Mouse (Mus musculus): ENCODE measurements around the gene Zfp850. TPM values are rescaled to one million over a fixed set of nuclear protein-coding genes. Genes with fewer than 3 reads are reported as not detected.

Gene Zfp850
- total and polyA plus RNA-seq, 3 experiments: 3.3 to 5.1 TPM; not detected in 1

- TF ChIP-seq KAT2A (conservative IDR thresholded peaks at IDR 0.05; ENCODE audit: low read depth, low read length): no peak
- TF ChIP-seq GABPA (IDR thresholded peaks at IDR 0.05; ENCODE audit: low read depth, low read length): no peak
- no peak for TF ChIP-seq TCF12 (IDR thresholded peaks at IDR 0.05; ENCODE audit: low read depth, low read length)
- TF ChIP-seq ZKSCAN1 (IDR thresholded peaks at IDR 0.05; ENCODE audit: low read depth, low read length): no peak
- no peak for TF ChIP-seq RCOR1 (IDR thresholded peaks at IDR 0.05; ENCODE audit: low read depth, low read length)
- no peak for TF ChIP-seq EP300 (IDR thresholded peaks at IDR 0.05; ENCODE audit: low read depth in 1 of 2, low read length in 2 of 2)
- TF ChIP-seq POLR2A (IDR thresholded peaks at IDR 0.05; ENCODE audit: control insufficient read depth in 1 of 2, insufficient read depth in 1 of 2, low read depth in 1 of 2, low read length in 2 of 2, poor library complexity in 1 of 2): no peak
- TF ChIP-seq POLR2AphosphoS5 (IDR thresholded peaks at IDR 0.05; ENCODE audit: borderline replicate concordance, low read depth, low read length): no peak
- no peak for TF ChIP-seq MXI1 (IDR thresholded peaks at IDR 0.05; ENCODE audit: low read depth, low read length)
- TF ChIP-seq TAL1 (IDR thresholded peaks at IDR 0.05; ENCODE audit: low read length): no peak
- no peak for DNase-seq (ENCODE audit: low read depth, low spot score)
- H3K27me3 ChIP-seq (ENCODE audit: control insufficient read depth in 1 of 2, insufficient read depth in 2 of 2, low read length in 2 of 2): peaks cover 0 to 2% of the 10 kb centered on the region in 2 experiments; a peak in 1 of 4 replicates
- peaks cover 5% of the 10 kb centered on the region in 2 experiments; a peak in 3 of 4 replicates for H3K36me3 ChIP-seq (ENCODE audit: control insufficient read depth in 1 of 2, insufficient read depth in 2 of 2, low read length in 2 of 2)
- peaks cover 14% of the 10 kb centered on the region for H3K79me2 ChIP-seq (ENCODE audit: control insufficient read depth, insufficient read depth, low read length, poor library complexity)
- H3K9me3 ChIP-seq (replicated peaks; ENCODE audit: insufficient read depth, low read length): no peaks in the 10 kb centered on the region
- H3K4me1 ChIP-seq (ENCODE audit: control insufficient read depth in 1 of 2, insufficient read depth in 2 of 2, low read length in 2 of 2): peaks cover 0 to 7% of the 10 kb centered on the region in 2 experiments; a peak in 1 of 4 replicates
- no peak overlapping the region for H3K27ac ChIP-seq (ENCODE audit: control insufficient read depth, low read depth, low read length)
- no peak overlapping the region; a peak in 1 of 4 replicates for H3K4me3 ChIP-seq (ENCODE audit: control insufficient read depth in 1 of 2, insufficient read depth in 1 of 2, low read depth in 2 of 2, low read length in 2 of 2)
- peak overlapping the region; percentile 60 for H3K9ac ChIP-seq (ENCODE audit: control insufficient read depth, low read depth, low read length, poor library complexity, severe bottlenecking)
These were observed 36.7 kb upstream of the Zfp850 start for GRCm38 (mm10) chr7:28050584-28050983.

DNA sequence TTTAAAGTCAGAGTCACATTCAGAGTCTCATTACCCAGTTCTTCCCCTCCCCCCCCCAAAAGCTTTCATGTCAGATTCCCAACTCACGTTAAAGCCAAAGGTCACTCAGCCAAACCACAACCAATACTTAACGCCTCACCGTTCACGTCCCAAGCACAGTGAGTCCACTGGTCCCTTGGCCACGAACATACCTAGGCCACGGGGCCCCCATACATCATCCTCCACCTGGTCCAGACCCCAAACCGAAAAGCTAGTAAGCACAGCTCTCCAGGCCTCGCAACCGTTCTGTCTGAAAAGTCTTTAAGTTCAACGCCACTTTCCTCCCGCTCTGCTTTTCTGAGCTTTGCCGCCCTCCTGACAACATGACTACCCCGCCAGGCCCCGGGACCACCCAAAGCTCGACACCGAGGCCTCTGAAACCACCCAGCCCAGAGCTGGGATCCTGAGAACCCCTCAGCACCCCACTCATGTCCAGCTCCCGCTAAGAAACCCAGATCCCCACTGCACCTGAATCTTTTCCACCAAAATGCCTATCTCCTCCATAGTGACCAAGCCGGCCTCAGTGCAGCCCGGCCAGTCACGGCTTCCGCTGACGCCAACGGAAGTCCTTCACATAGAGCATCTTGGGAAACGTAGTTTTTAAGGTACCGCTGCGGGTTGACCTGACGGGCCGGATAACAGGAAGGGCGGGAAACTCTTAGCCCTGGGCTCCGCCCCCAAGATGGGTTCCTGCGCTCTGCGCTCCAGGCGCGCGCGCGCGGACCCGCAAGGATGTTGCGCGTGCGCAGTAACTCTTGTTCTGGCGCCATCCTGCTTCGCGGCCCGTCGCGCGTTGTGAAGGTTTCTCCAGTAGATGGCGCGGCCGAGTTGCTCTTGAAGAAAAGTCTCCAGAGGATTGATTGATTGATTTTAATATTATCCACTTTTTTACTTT lies 35.8 kb upstream of the Zfp850 start, which contains the start of gene Psmc4:
Gene Psmc4 (minus strand): TSS at position 626 of the 934 bp plus-strand sequence.
- H3K4me1 ChIP-seq (ENCODE audit: control insufficient read depth in 1 of 2, insufficient read depth in 2 of 2, low read length in 2 of 2): peaks cover 0 to 7% of the 10 kb centered on the region in 2 experiments; a peak in 1 of 4 replicates
- peak; percentile 99 for DNase-seq (ENCODE audit: low read depth, low spot score)
- H3K79me2 ChIP-seq (ENCODE audit: control insufficient read depth, insufficient read depth, low read length, poor library complexity): peaks cover 14% of the 10 kb centered on the region
- H3K9me3 ChIP-seq (replicated peaks; ENCODE audit: insufficient read depth, low read length): no peaks in the 10 kb centered on the region
- peak within 1 kb of the TSS; percentile 68 for H3K27ac ChIP-seq (ENCODE audit: control insufficient read depth, low read depth, low read length)
- H3K27me3 ChIP-seq (ENCODE audit: control insufficient read depth in 1 of 2, insufficient read depth in 2 of 2, low read length in 2 of 2): no peaks in the 10 kb centered on the region
- H3K36me3 ChIP-seq (ENCODE audit: control insufficient read depth in 1 of 2, insufficient read depth in 2 of 2, low read length in 2 of 2): peaks cover 5% of the 10 kb centered on the region in 2 experiments; a peak in 3 of 4 replicates
- H3K4me3 ChIP-seq (ENCODE audit: control insufficient read depth in 1 of 2, insufficient read depth in 1 of 2, low read depth in 2 of 2, low read length in 2 of 2): peak within 1 kb of the TSS; percentile 71 to 98
- peak within 1 kb of the TSS; percentile 98 for H3K9ac ChIP-seq (ENCODE audit: control insufficient read depth, low read depth, low read length, poor library complexity, severe bottlenecking)
- no peak for TF ChIP-seq BHLHE40 (IDR thresholded peaks at IDR 0.05; ENCODE audit: borderline replicate concordance, low read depth, low read length)
- no peak for TF ChIP-seq RCOR1 (IDR thresholded peaks at IDR 0.05; ENCODE audit: low read depth, low read length)
- peak; percentile 54; the same call in 1 of the 2 replicates for TF ChIP-seq TCF12 (IDR thresholded peaks at IDR 0.05; ENCODE audit: low read depth, low read length)
- TF ChIP-seq TBP (IDR thresholded peaks at IDR 0.05; ENCODE audit: low read depth, low read length): peak; percentile 51; the same call in 1 of the 2 replicates
- peak; percentile 72; the same call in 1 of the 2 replicates for TF ChIP-seq POLR2AphosphoS2 (IDR thresholded peaks at IDR 0.05; ENCODE audit: low read length)
- TF ChIP-seq NRF1 (IDR thresholded peaks at IDR 0.05; ENCODE audit: insufficient read depth, low read depth, low read length, poor library complexity, severe bottlenecking): peak; percentile 96
- no peak for TF ChIP-seq GABPA (IDR thresholded peaks at IDR 0.05; ENCODE audit: low read depth, low read length)
- TF ChIP-seq SIN3A (IDR thresholded peaks at IDR 0.05; ENCODE audit: low read length): peak; percentile 96
- no peak for TF ChIP-seq MAZ (IDR thresholded peaks at IDR 0.05; ENCODE audit: low read depth, low read length)
- peak; percentile 90 for TF ChIP-seq MXI1 (IDR thresholded peaks at IDR 0.05; ENCODE audit: low read depth, low read length)
- TF ChIP-seq NELFE (IDR thresholded peaks at IDR 0.05; ENCODE audit: low read depth, low read length): peak; percentile 92
- no peak for TF ChIP-seq USF2 (IDR thresholded peaks at IDR 0.05; ENCODE audit: borderline replicate concordance in 1 of 2, insufficient read depth in 1 of 2, low read depth in 1 of 2, low read length in 2 of 2)
- peak; percentile 100 for TF ChIP-seq HCFC1 (IDR thresholded peaks at IDR 0.05; ENCODE audit: low read depth, low read length)
- TF ChIP-seq E2F4 (IDR thresholded peaks at IDR 0.05; ENCODE audit: borderline replicate concordance, low read depth, low read length): peak; percentile 99
- peak; percentile 68 to 92; a peak in 3 of 4 replicates for TF ChIP-seq POLR2A (IDR thresholded peaks at IDR 0.05; ENCODE audit: control insufficient read depth in 1 of 2, insufficient read depth in 1 of 2, low read depth in 1 of 2, low read length in 2 of 2, poor library complexity in 1 of 2)
- peak; percentile 13; the same call in 1 of the 2 replicates for TF ChIP-seq ETS1 (IDR thresholded peaks at IDR 0.05; ENCODE audit: low read depth, low read length)
- peak; percentile 93 for TF ChIP-seq KAT2A (conservative IDR thresholded peaks at IDR 0.05; ENCODE audit: low read depth, low read length)
- no peak for TF ChIP-seq USF1 (IDR thresholded peaks at IDR 0.05; ENCODE audit: low read depth, low read length)
- peak; percentile 87 for TF ChIP-seq ELF1 (IDR thresholded peaks at IDR 0.05; ENCODE audit: low read depth, low read length)
- TF ChIP-seq UBTF (IDR thresholded peaks at IDR 0.05; ENCODE audit: borderline replicate concordance, insufficient read depth, low read depth, low read length): no peak
- TF ChIP-seq MYC (IDR thresholded peaks at IDR 0.05; ENCODE audit: low read depth, low read length): no peak; the same call in 1 of the 2 replicates
- TF ChIP-seq MAFK (IDR thresholded peaks at IDR 0.05; ENCODE audit: borderline replicate concordance, low read depth, low read length): no peak

Measured in MEL (cell line).